Mouse (Mus musculus): ENCODE measurements around the gene Prnp. TPM values are rescaled to one million over a fixed set of nuclear protein-coding genes. Genes with fewer than 3 reads are reported as not detected.
A peak's percentile ranks its signal among the peaks of the same experiment; 100 is the strongest.

The Prnp gene
- total and polyA plus RNA-seq, 3 experiments: 18.3 to 24.0 TPM; not detected in 1

DNA sequence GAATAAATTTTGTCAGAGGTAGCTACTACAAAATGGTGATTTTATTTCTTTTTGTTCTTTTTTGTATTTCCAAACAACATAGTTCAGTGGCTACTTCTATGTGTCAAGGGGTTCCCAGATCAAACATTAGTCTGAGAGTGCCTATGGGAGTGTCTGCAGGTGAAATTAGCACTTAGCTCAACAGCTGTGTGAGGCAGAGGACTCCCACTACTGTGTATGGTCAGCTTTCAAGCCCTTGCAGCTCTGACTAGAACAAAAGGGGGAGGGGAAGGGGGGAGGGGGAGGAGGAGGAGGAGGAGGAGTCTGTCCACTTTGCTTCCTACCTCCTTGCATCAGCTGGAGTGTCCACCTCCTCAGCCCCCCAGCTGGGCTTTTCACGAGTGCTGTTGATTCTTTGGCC lies 34.6 kb downstream of the Prnp start:
- H3K27me3 ChIP-seq (ENCODE audit: control insufficient read depth in 1 of 2, insufficient read depth in 2 of 2, low read length in 2 of 2): no peaks in the 10 kb centered on the region
- no peak overlapping the region for H3K9ac ChIP-seq (ENCODE audit: control insufficient read depth, low read depth, low read length, poor library complexity, severe bottlenecking)
- DNase-seq (ENCODE audit: low read depth, low spot score): no peak
- H3K9me3 ChIP-seq (replicated peaks; ENCODE audit: insufficient read depth, low read length): no peaks in the 10 kb centered on the region
- H3K36me3 ChIP-seq (ENCODE audit: control insufficient read depth in 1 of 2, insufficient read depth in 2 of 2, low read length in 2 of 2): peaks cover 0 to 5% of the 10 kb centered on the region in 2 experiments; a peak in 1 of 4 replicates
- no peak overlapping the region for H3K27ac ChIP-seq (ENCODE audit: control insufficient read depth, low read depth, low read length)
- TF ChIP-seq POLR2AphosphoS2 (IDR thresholded peaks at IDR 0.05; ENCODE audit: low read length) (no peak), HCFC1 (IDR thresholded peaks at IDR 0.05; ENCODE audit: low read depth, low read length) (no peak), USF1 (IDR thresholded peaks at IDR 0.05; ENCODE audit: low read depth, low read length) (no peak)
- H3K79me2 ChIP-seq (ENCODE audit: control insufficient read depth, insufficient read depth, low read length, poor library complexity): no peaks in the 10 kb centered on the region
- H3K4me3 ChIP-seq (ENCODE audit: control insufficient read depth in 1 of 2, insufficient read depth in 1 of 2, low read depth in 2 of 2, low read length in 2 of 2): no peak overlapping the region
- peaks cover 0 to 8% of the 10 kb centered on the region in 2 experiments; a peak in 2 of 4 replicates for H3K4me1 ChIP-seq (ENCODE audit: control insufficient read depth in 1 of 2, insufficient read depth in 2 of 2, low read length in 2 of 2)

- Histone ChIP-seq H3K27me3 (ENCODE audit: control insufficient read depth in 1 of 2, insufficient read depth in 2 of 2, low read length in 2 of 2) (no peaks in the 10 kb centered on the region), H3K79me2 (ENCODE audit: control insufficient read depth, insufficient read depth, low read length, poor library complexity) (no peaks in the 10 kb centered on the region), H3K36me3 (ENCODE audit: control insufficient read depth in 1 of 2, insufficient read depth in 2 of 2, low read length in 2 of 2) (peaks cover 0 to 2% of the 10 kb centered on the region in 2 experiments; a peak in 1 of 4 replicates), H3K4me1 (ENCODE audit: control insufficient read depth in 1 of 2, insufficient read depth in 2 of 2, low read length in 2 of 2) (peaks cover 0 to 2% of the 10 kb centered on the region in 2 experiments; a peak in 2 of 4 replicates), H3K27ac (ENCODE audit: control insufficient read depth, low read depth, low read length) (no peak overlapping the region), H3K9ac (ENCODE audit: control insufficient read depth, low read depth, low read length, poor library complexity, severe bottlenecking) (no peak overlapping the region), H3K4me3 (ENCODE audit: control insufficient read depth in 1 of 2, insufficient read depth in 1 of 2, low read depth in 2 of 2, low read length in 2 of 2) (no peak overlapping the region), H3K9me3 (replicated peaks; ENCODE audit: insufficient read depth, low read length) (no peaks in the 10 kb centered on the region)
- DNase-seq (ENCODE audit: low read depth, low spot score): peak; percentile 27
- no peak for TF ChIP-seq EP300 (IDR thresholded peaks at IDR 0.05; ENCODE audit: low read depth in 1 of 2, low read length in 2 of 2)
- no peak for TF ChIP-seq CHD2 (IDR thresholded peaks at IDR 0.05; ENCODE audit: low read length)
- no peak for TF ChIP-seq JUND (IDR thresholded peaks at IDR 0.05; ENCODE audit: low read depth, low read length)
- no peak for TF ChIP-seq USF2 (IDR thresholded peaks at IDR 0.05; ENCODE audit: borderline replicate concordance in 1 of 2, insufficient read depth in 1 of 2, low read depth in 1 of 2, low read length in 2 of 2)
- no peak for TF ChIP-seq MEF2A (IDR thresholded peaks at IDR 0.05; ENCODE audit: extremely low read depth, insufficient replicate concordance, low read depth, low read length, poor library complexity, severe bottlenecking)
- TF ChIP-seq ETS1 (IDR thresholded peaks at IDR 0.05; ENCODE audit: low read depth, low read length): no peak
- no peak for TF ChIP-seq SIN3A (IDR thresholded peaks at IDR 0.05; ENCODE audit: low read length)
- no peak for TF ChIP-seq MAZ (IDR thresholded peaks at IDR 0.05; ENCODE audit: low read depth, low read length)
- TF ChIP-seq USF1 (IDR thresholded peaks at IDR 0.05; ENCODE audit: low read depth, low read length): no peak
- no peak for TF ChIP-seq MAFK (IDR thresholded peaks at IDR 0.05; ENCODE audit: borderline replicate concordance, low read depth, low read length)
- TF ChIP-seq GABPA (IDR thresholded peaks at IDR 0.05; ENCODE audit: low read depth, low read length): no peak
- no peak for TF ChIP-seq MAX (IDR thresholded peaks at IDR 0.05; ENCODE audit: low read length)
- TF ChIP-seq GATA1 (IDR thresholded peaks at IDR 0.05; ENCODE audit: low read depth, low read length): no peak
- no peak for TF ChIP-seq POLR2AphosphoS2 (IDR thresholded peaks at IDR 0.05; ENCODE audit: low read length)
- no peak for TF ChIP-seq ZKSCAN1 (IDR thresholded peaks at IDR 0.05; ENCODE audit: low read depth, low read length)
- no peak for TF ChIP-seq RCOR1 (IDR thresholded peaks at IDR 0.05; ENCODE audit: low read depth, low read length)
- TF ChIP-seq KAT2A (conservative IDR thresholded peaks at IDR 0.05; ENCODE audit: low read depth, low read length): no peak
- no peak for TF ChIP-seq UBTF (IDR thresholded peaks at IDR 0.05; ENCODE audit: borderline replicate concordance, insufficient read depth, low read depth, low read length)
- no peak for TF ChIP-seq MYB (IDR thresholded peaks at IDR 0.05; ENCODE audit: low read depth, low read length)
Observed at GRCm38 (mm10) chr2:131945225-131945624, 35.5 kb downstream of the Prnp start.
